Mouse (Mus musculus): ENCODE measurements around the gene Gcnt2. TPM values are rescaled to one million over a fixed set of nuclear protein-coding genes. Genes with fewer than 3 reads are reported as not detected.

The Gcnt2 gene
- polyA plus RNA-seq (2017; shearing (Covaris generic)), result 1 to 10 TPM in 1 of 2 experiments, not detected in 1; 1.9 TPM

DNA sequence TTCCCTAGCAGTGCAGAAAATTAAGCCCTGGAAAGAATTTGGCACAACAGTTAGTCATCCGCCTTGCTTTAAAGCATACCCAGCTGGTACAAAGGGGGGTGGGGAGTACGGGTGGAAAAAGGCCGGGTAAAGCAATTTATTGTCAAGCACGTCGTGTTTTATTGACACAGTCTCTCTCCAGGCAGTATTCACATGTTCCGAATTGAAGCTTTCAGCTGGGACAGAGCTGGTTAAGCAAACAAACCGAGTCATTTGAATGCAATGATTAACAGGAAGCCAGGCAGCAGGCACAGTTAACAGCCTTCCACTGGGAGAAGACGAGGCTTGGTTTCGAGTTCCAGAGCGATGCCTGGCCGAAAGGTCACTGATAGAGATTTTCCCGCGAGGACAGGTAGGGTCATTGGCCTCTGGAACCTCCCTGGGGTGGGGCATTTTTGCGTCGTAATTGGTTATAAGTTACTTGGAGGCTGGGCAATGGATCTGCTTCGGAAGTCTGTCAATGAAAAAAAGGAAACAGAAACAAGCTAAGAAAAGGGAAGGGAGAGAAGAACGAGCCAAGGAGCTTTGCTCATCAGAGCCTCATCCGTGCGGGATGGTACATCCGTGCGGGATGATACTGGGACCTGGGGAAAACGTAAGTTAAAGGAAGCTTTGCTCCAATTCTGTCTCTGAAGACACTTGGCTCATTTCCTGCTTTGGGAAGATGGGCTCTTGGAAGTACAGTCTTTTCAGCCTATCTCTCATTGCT is at the start of gene Gcnt2:
Gcnt2 (plus strand) TSS at position 103 of the 748 bp plus-strand sequence.

DNA sequence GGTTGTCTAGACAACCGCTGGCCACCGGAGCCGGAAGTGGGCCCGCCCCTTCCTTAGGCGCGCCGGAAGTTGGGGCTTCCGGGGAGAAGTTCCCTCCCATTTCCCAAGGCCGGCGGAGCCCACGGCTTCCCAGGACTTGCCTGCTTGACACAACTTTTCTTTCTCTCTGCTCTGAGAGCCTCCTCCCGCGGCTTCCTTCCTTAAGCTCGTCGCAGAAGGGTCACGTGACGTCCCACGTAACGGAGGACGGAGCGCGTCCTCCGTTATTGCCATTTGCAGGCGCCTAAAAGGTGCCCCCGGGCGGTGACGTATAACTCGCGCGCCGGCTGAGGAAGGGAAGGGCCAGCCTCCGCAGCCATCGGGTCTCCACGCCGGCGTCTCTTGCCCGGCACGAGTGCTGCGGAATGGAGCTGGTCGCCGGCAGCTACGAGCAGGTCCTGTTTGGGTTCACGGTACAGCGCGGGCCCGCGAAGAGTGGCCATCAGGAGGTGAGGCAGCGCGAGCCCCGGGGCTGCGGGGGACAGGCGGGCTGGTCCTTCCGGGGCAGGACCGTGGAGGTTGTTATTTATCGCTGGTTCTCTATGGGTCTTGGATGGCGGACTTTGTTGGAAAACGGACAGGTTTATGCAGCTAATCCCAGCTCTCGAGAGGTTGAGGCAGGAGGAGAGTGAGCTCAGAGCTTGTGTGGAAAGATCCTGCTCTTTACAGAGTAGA is 141.5 kb downstream of the Gcnt2 start, which contains the start of gene Pak1ip1:
Pak1ip1 (plus strand) TSS at position 98 of the 714 bp plus-strand sequence.

Other genes starting within 250 kb of the Gcnt2 start
- 1 to 10 TPM in 1 of 2 experiments, under 1 TPM in 1; 0.19 to 2.2 TPM for gene Tfap2a, start 121.4 kb upstream of the Gcnt2 start, polyA plus RNA-seq (2017; shearing (Covaris generic))
- gene Pak1ip1, start 141.3 kb downstream of the Gcnt2 start, polyA plus RNA-seq (2017; shearing (Covaris generic)), result 100 to 1,000 TPM in 1 of 2 experiments, 10 to 100 TPM in 1; 78.8 to 103 TPM
- 100 to 1,000 TPM; 132 to 145 TPM for gene Tmem14c, start 156.5 kb downstream of the Gcnt2 start, polyA plus RNA-seq (2017; shearing (Covaris generic))
- gene Mak, start 220.0 kb downstream of the Gcnt2 start, polyA plus RNA-seq (2017; shearing (Covaris generic)), result 1 to 10 TPM in 1 of 2 experiments, under 1 TPM in 1; 0.12 to 1.1 TPM